Mouse (Mus musculus) brain, embryonic 14.5 days (tissue): ENCODE data around the gene Wnk2. TPM values are rescaled to one million over a fixed set of nuclear protein-coding genes. Genes with fewer than 3 reads are reported as not detected.

Experiments
- DNase-seq: peaks from one replicate; pipeline ENCODE4 v3.0.0-alpha.2; 2011; ENCODE audit warnings: low read depth
- CTCF ChIP-seq: fragments of 200-500 bp; IDR thresholded peaks from 2 replicates; pipeline ENCODE4 v1.5.1; 2012; ENCODE audit warnings: inconsistent platforms, mild to moderate bottlenecking, moderate library complexity, borderline replicate concordance; ENCODE audit not compliant: insufficient read depth, insufficient read length; ENCODE audit errors: extremely low read depth
- POLR2A ChIP-seq: fragments of 200-500 bp; IDR thresholded peaks from 2 replicates; pipeline ENCODE4 v1.6.1; 2012; ENCODE audit warnings: mild to moderate bottlenecking, inconsistent platforms, borderline replicate concordance; ENCODE audit not compliant: poor library complexity, insufficient read depth, insufficient read length, severe bottlenecking; ENCODE audit errors: extremely low read depth
- polyA plus RNA-seq: library from polyadenylated mRNA; depleted of rRNA; stranded (reverse); fragments of >200 nt; gene quantifications from 2 replicates; pipeline ENCODE4 v1.2.3, GENCODE M21; 2012; rRNA removed

The Wnk2 gene
- polyA plus RNA-seq = 49.0 and 86.7 TPM in 2 replicates

GRCm38 (mm10) chr13:49147858-49148226, at the start of gene Wnk2:
Gene Wnk2 (minus strand): TSS chr13:49148014.
- TF ChIP-seq CTCF (no peak), POLR2A (peak; percentile 91)
- DNase-seq = peak; percentile 92

- peak; percentile 33 for DNase-seq
These were observed 49.0 kb upstream of the Wnk2 start for GRCm38 (mm10) chr13:49196766-49197165.

GRCm38 (mm10) chr13:49196211-49196610, 48.4 kb upstream of the Wnk2 start:
- no peak for DNase-seq
- TF ChIP-seq CTCF (no peak), POLR2A (no peak)

More at GRCm38 (mm10) chr13:49196766-49197165, 49.0 kb upstream of the Wnk2 start:
- TF ChIP-seq CTCF (no peak), POLR2A (no peak)

- TF ChIP-seq CTCF (no peak), POLR2A (no peak)
- DNase-seq = no peak
These were observed 47.8 kb upstream of the Wnk2 start for GRCm38 (mm10) chr13:49195651-49196050.

- no peak for DNase-seq
- TF ChIP-seq CTCF = no peak
- no peak for TF ChIP-seq POLR2A
These were observed 47.0 kb upstream of the Wnk2 start for GRCm38 (mm10) chr13:49194811-49195210.

- DNase-seq = no peak
- TF ChIP-seq POLR2A (no peak), CTCF (no peak)
These were observed 45.8 kb upstream of the Wnk2 start for GRCm38 (mm10) chr13:49193650-49194049.

GRCm38 (mm10) chr13:49192156-49192855, 44.5 kb upstream of the Wnk2 start:
- DNase-seq = peak; percentile 40
- no peak for TF ChIP-seq CTCF
- no peak for TF ChIP-seq POLR2A

- TF ChIP-seq CTCF (no peak), POLR2A (no peak)
These were observed 43.8 kb upstream of the Wnk2 start for GRCm38 (mm10) chr13:49191673-49192035.

GRCm38 (mm10) chr13:49190876-49191672, 43.3 kb upstream of the Wnk2 start:
- TF ChIP-seq CTCF (no peak), POLR2A (no peak)
- no peak for DNase-seq

More at GRCm38 (mm10) chr13:49191673-49192035, 43.8 kb upstream of the Wnk2 start:
- no peak for DNase-seq

GRCm38 (mm10) chr13:49189970-49190870, 42.4 kb upstream of the Wnk2 start:
- TF ChIP-seq CTCF (no peak), POLR2A (no peak)
- no peak for DNase-seq

- TF ChIP-seq CTCF (no peak), POLR2A (no peak)
- DNase-seq = no peak
These were observed 41.1 kb upstream of the Wnk2 start for GRCm38 (mm10) chr13:49188966-49189360.
